In the genomic region with DNA sequence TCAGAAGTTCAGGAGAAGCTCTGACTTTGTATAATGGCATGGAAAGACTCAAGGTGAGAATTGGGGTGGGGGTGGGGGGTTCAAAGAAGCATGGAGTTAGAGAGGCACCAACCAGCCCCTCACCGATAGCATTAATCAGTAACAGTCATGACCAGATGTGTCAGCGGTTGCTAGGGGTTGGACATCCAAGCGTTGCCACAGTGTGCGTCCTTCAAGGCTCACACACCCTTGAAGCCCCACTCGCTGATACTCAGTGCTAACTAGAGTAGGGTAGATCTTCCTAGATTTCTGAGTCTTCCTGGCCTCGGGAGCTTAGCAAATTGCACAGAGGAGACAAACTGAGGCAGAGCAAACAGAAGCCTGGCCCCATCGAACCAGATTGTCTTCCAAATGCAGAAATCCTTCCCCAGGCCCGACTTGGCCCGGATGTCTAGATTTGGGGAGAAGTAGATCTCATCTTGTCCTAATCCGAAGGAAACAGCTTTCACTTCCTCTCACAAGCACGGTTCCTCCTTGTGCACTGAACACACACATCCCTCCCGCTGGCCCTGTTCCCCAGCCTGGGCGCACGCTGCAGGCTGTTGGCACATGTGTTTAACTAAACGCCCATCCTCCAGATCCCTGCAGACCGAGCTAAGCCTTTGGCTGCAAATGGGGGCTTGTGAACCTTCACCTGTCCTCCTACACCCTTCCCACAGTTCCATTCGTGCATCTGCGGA, we compare ENCODE assay signal across 8 mouse cellular contexts.
A peak's percentile ranks its signal among the peaks of the same experiment; 100 is the strongest.
DNase-seq lines count a peak whose midpoint lies in the region.

No protein-coding gene starts in this region.

- peak; percentile 41 to 46 for DNase-seq in frontal cortex, postnatal 10 days (ENCODE audit: low spot score in 2 of 2)
- DNase-seq in frontal cortex, postnatal 36 days (ENCODE audit: low spot score in 2 of 2) = no peak
- DNase-seq in right cerebral cortex, adult 18-20 months = peak; percentile 23
- DNase-seq in right cerebral cortex, adult 2 months (ENCODE audit: low spot score in 2 of 2) = no peak
- peak; percentile 54 to 79 for DNase-seq in layer of hippocampus, postnatal 14 days (ENCODE audit: low spot score in 2 of 2)
- DNase-seq in spleen, postnatal 4 days (ENCODE audit: low spot score in 2 of 2) = no peak
- no peak for DNase-seq in spleen, postnatal 10 days (ENCODE audit: low spot score in 2 of 2)
- no peak for DNase-seq in cerebellum, adult 9-10 months

Comparison
In these comparisons a context has a peak if more than half of its experiments do, and no peak if none do; other contexts are left out.
1. DNase-seq: peak in frontal cortex, postnatal 10 days (2 of 2), right cerebral cortex, adult 18-20 months (single experiment) and layer of hippocampus, postnatal 14 days (2 of 2); none in frontal cortex, postnatal 36 days (0 of 2), right cerebral cortex, adult 2 months (0 of 2), spleen, postnatal 4 days (0 of 2), spleen, postnatal 10 days (0 of 2) and cerebellum, adult 9-10 months (single experiment).